Mouse (Mus musculus) right cerebral cortex, postnatal 36 days (tissue): Measurements from ENCODE around the gene Tas2r106.

Experiments
- DNase-seq, 2 experiments: peaks; one replicate each; pipeline ENCODE4 v3.0.0; 2022; ENCODE audit warnings: low spot score in 2 of 2, mixed read lengths in 1 of 2

Tas2r106 gene

GRCm38 (mm10) chr6:131678786-131679185 is at the start of gene Tas2r106:
TSS of gene Tas2r106 (minus strand) at chr6:131678886.
- DNase-seq = no peak

- no peak for DNase-seq
These were observed 34.1 kb upstream of the Tas2r106 start for GRCm38 (mm10) chr6:131712803-131713202.

- no peak for DNase-seq
These were observed 11.3 kb upstream of the Tas2r106 start, which contains the start of gene Tas2r114 for GRCm38 (mm10) chr6:131689963-131690362. TSS of gene Tas2r114 (minus strand) at chr6:131690063.

- DNase-seq = no peak
These were observed 8.7 kb upstream of the Tas2r106 start, which contains the start of gene Tas2r105 for GRCm38 (mm10) chr6:131687395-131687794. TSS of gene Tas2r105 (minus strand) at chr6:131687495.

DNA sequence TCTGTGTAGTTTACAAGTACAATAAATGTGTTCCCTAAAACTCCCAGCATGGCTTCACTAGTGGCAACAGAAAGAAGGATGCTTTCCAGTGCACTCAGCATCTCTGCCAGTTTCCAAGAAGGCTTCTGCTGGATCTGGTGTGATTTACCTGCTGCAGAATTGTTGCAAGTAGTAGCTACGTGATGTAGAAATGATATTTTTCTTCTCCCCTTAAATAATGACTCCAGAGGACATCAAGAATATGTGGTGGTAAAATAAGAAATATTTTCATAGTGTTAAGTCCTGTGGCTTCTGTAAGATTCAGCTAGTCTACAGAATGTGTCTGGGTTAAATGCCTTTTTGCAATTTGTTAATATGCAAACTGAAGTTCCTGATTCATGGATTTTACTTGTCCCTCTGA is 7.0 kb upstream of the Tas2r106 start, which contains the start of gene Tas2r104:
Gene Tas2r104, minus strand, starts transcription at position 101 of the 400 bp plus-strand sequence.
- no peak for DNase-seq

DNA sequence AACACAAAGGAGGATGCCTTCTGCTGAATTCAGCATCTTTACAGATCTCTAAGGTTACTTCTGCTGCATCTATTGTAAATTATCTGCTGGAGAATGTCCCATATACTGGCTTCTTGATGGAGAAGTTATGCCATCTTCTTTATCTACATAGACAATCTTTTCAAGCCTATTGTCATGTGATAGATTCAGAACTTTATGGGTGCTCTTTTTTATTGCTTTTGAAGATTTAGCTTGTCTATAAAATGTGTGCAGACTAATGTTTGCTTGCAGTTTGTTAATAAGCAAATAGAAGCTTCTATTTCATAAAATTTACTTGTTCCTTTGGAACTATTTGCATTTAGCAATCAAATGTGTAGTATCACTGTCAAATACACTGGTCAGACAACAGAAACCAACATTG is 18.6 kb downstream of the Tas2r106 start, which contains the start of gene Tas2r107:
Gene Tas2r107, minus strand, starts transcription at position 101 of the 400 bp plus-strand sequence.
- no peak for DNase-seq

DNA sequence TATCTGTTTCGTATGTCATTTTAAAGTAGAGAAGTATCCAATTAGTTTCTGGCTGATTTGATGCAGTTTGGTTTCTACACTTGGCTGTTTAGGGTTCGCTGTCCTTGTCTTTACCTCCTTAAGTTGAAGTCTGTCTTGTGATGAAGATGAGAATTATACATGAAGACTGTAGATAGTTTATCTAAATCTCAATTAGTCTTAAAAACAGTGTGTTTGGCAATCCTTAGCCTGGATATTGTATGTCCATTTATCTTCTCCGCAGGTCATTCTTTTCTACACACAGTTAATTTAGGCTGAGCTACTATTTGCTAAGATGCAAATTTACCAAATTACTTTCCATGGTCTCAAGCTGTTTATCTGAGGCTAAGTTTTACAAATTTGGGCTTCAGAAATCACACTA is 47.9 kb downstream of the Tas2r106 start, which contains the start of gene Tas2r130:
Gene Tas2r130, minus strand, starts transcription at position 101 of the 400 bp plus-strand sequence.
- no peak for DNase-seq
